Mouse (Mus musculus): ENCODE data around the gene Ndufa8. TPM values are rescaled to one million over a fixed set of nuclear protein-coding genes. Genes with fewer than 3 reads are reported as not detected.

Ndufa8 gene
- polyA plus RNA-seq, 1 experiment from 2014 or later, result 236 TPM

DNA sequence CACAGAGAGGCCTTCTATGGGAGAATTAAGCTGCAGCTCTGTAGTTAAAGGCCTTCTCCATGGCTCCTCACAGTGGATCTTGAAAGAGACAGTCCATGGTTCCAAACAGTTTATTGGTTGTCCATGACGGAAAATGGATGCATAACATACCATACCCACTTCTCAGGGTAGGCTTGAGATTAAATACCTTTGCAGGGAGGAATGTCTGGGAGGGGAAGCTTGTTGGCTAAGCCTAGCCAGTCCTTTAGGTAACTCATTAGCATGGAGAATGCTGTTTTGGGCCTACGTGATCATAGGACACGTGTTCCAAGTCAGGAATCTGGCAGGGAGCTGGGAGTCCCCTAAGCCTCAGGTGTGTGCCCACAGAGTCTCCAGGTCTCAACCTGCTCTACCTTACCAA, 56.9 kb downstream of the Ndufa8 start:
- no peaks in the 10 kb centered on the region for H3K9me3 ChIP-seq (ENCODE audit: control insufficient read depth, low read length)
- WGBS, result 85% methylated on average over 3 of the region's 3 CpGs

More for the DNA sequence above, 56.9 kb downstream of the Ndufa8 start:
- DNase-seq (ENCODE audit: low spot score), result no peak
- H3K9ac ChIP-seq (ENCODE audit: low read depth, low read length), result no peak overlapping the region
- no peaks in the 10 kb centered on the region for H3K36me3 ChIP-seq (ENCODE audit: control insufficient read depth, insufficient read depth, low read length)
- H3K27me3 ChIP-seq (replicated peaks; ENCODE audit: control insufficient read depth, insufficient read depth, low read length), result no peaks in the 10 kb centered on the region; the same call in 1 of the 2 replicates
- H3K4me2 ChIP-seq (ENCODE audit: low read depth, low read length), result no peak overlapping the region
- no peak overlapping the region for H3K27ac ChIP-seq (replicated peaks; ENCODE audit: low read depth, low read length)
- no peak overlapping the region for H3K4me3 ChIP-seq (ENCODE audit: low read depth, low read length)
- H3K4me1 ChIP-seq (ENCODE audit: control insufficient read depth, insufficient read depth, low read length), result no peaks in the 10 kb centered on the region
- ATAC-seq (ENCODE audit: low read depth), result no peak

Other genes with a start within 250 kb of the Ndufa8 start
- gene Ttll11, start 69.5 kb downstream of the Ndufa8 start, polyA plus RNA-seq (2014; fragmentation: Nextera tagmentation; extraction: Ambion mirVana), result 1.8 and 2.0 TPM in 2 replicates
- 1.0 and 6.8 TPM in 2 replicates for gene Morn5, start 52 bp upstream of the Ndufa8 start, polyA plus RNA-seq (2014; fragmentation: Nextera tagmentation; extraction: Ambion mirVana)
- 5.3 and 5.4 TPM in 2 replicates for gene Lhx6, start 56.0 kb upstream of the Ndufa8 start, polyA plus RNA-seq (2014; fragmentation: Nextera tagmentation; extraction: Ambion mirVana)
- 35.1 and 38.0 TPM in 2 replicates for gene Mrrf, start 87.0 kb upstream of the Ndufa8 start, polyA plus RNA-seq (2014; fragmentation: Nextera tagmentation; extraction: Ambion mirVana)
- gene Rbm18, start 87.4 kb upstream of the Ndufa8 start, polyA plus RNA-seq (2014; fragmentation: Nextera tagmentation; extraction: Ambion mirVana), result 73.4 and 81.8 TPM in 2 replicates
- gene Ptgs1, start 181.0 kb upstream of the Ndufa8 start, polyA plus RNA-seq (2014; fragmentation: Nextera tagmentation; extraction: Ambion mirVana), result 14.7 and 15.6 TPM in 2 replicates

Measured in embryonic facial prominence, embryonic 14.5 days (tissue).